Mouse (Mus musculus) megakaryocyte-erythroid progenitor cell, adult 5-6 weeks (primary cell): ENCODE results near the gene Dek. TPM values are rescaled to one million over a fixed set of nuclear protein-coding genes. Genes with fewer than 3 reads are reported as not detected.

Source experiments
- ATAC-seq: replicated peaks from 2 replicates; pipeline ENCODE4 v1.8.0; 2016; ENCODE audit warnings: mild to moderate bottlenecking, inconsistent platforms; ENCODE audit not compliant: severe bottlenecking, poor library complexity, low FRiP score, low TSS enrichment
- total RNA-seq, 2 experiments: library from RNA; stranded (forward) in 1 of 2; stranded (reverse) in 1 of 2; fragments of 200-1000, 215-1000 nt in 1 of 2; fragments of >200 nt in 1 of 2; fragmentation: Nextera tagmentation in 1 of 2; gene quantifications; 2 replicates each; pipeline ENCODE4 v1.2.3; 2014 to 2017

Gene Dek
- total RNA-seq, 2 experiments from 2014 or later, result 281 to 706 TPM

DNA sequence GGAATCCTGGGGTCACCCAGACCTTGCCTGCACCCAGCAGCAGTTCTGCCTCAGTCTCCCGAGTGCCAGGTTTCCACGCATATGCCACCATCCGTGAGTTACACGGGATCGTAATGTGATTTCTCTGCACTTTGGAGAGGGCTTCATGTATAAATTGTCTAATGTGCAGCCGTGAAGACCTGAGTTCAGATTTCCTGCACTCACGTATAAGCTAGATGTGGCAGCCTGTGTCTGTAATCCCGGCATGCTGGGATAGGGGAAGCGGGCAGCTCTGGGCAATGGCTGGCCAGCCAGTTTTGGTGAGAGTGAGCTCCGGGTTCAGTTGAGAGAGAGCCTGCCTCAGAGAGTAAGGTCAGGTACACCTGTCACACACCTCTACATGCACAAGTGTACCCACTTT, 39.5 kb downstream of the Dek start:
- ATAC-seq, result no peak

DNA sequence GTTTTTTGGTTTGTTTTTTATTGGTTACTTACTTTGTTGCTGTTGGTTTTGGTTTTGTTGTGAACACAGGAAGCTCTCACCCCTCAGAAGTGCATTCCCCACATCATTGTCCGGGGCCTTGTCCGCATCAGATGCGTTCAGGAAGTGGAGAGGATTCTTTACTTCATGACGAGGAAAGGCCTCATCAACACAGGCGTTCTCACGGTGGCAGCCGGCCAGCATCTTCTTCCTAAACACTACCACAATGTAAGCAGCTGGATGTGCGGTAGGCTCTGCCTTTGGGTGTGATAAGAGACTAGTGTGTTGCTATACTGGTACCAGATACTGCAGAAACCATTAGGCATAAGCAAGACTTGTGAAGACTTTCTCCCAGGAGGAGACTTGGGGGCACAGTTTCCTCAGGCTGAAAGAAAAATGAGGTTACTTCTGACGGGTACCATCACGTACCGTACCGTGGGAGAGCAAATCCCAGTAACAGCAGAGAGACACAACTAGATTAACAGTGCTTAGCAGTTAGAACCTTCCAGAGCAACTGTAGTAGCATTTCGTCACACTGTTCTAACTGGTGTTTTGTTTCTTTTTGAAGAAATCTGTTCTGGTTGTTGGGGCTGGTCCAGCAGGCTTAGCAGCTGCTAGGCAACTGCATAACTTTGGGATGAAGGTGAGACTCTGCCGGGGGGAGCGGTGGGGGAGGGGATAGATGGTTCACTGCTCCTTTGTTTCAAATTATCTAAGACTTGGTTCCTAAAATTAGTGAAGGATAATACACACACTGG, 41.8 kb downstream of the Dek start:
- ATAC-seq, result peak; percentile 63; the same call in 1 of the 2 replicates

DNA sequence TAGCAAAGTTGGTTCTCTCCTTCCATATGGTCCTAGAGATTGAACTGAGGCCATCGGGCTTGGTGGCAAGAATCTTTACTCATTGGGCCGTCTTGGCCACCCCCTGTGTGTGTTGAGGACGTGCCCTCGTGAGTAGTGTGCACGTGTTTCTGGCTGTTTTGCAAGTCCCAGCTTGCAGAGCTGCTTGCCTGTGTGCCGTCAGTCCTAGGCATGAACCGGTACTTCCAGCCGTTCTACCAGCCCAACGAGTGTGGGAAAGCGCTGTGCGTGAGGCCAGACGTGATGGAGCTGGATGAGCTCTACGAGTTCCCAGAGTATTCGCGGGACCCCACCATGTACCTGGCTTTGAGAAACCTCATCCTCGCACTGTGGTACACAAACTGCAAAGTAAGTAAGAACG, 43.2 kb downstream of the Dek start:
- no peak for ATAC-seq

GRCm38 (mm10) chr13:47056781-47057180, 49.2 kb downstream of the Dek start:
- ATAC-seq, result no peak

GRCm38 (mm10) chr13:47056126-47056525, 49.9 kb downstream of the Dek start:
- peak; percentile 20; the same call in 1 of the 2 replicates for ATAC-seq

DNA sequence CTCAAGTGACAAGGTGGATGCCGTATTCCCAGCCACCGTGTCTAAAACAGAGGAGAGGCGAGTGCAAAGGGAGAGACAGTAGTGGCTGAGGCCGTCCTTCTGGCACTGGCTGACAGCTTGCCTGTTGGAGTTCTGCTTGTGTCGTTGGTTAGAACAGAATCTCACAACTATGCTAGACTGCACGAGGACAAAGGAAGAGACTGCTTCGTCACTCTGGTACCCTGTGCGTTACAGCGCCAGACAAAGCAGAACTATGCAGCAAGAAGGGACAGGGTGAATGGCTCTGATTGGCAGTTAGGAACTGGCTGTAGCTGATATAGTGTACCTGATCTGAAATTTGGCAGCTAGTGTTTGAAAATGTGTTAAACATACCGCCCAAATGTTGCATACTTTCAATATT, 52.0 kb downstream of the Dek start:
- ATAC-seq, result no peak

- no peak for ATAC-seq
Observed at GRCm38 (mm10) chr13:47050009-47050408, 56.0 kb downstream of the Dek start.

GRCm38 (mm10) chr13:47047996-47048395, 58.0 kb downstream of the Dek start:
- ATAC-seq, result no peak

GRCm38 (mm10) chr13:47044617-47044947, 61.4 kb downstream of the Dek start, which contains the start of gene Tpmt:
TSS of gene Tpmt (minus strand) at chr13:47044737.
- no peak for ATAC-seq

GRCm38 (mm10) chr13:47043833-47044616, 62.0 kb downstream of the Dek start:
- ATAC-seq, result peak; percentile 8; the same call in 1 of the 2 replicates

DNA sequence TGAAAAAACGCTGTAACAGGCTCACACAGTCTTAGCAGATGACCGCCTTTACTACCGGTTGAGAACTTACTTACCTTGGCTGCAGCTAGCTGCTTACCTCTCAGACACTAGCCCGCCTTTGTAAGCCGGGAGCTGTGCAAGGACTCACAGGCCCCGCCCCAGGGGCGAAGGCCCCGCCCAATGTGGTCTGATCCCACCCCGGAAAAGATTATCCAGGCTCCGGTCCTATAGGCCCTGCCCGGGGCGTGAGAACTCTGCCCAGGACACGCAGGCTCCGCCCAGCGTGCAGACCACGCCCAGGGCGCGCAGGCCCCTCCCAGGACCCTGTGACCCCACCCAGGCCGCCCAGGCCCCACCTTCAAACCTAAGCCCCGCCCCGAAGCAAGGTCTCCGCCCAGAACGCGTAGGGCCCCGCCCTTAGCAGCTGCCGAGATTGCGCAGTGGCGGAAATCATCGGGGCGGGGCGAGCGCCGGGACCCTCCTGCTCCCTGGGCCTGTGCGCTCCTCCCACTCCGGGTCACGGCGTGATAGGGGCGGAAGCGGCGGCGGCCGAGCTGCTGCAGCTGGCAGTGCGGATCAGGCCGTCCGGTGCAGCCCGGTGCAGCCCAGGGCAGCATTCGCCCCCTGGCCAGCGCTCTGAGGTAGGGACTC, 62.8 kb downstream of the Dek start, which contains the start of gene Kdm1b:
Gene Kdm1b (plus strand): TSS at position 470 of the 651 bp plus-strand sequence.
- ATAC-seq, result peak; percentile 94

DNA sequence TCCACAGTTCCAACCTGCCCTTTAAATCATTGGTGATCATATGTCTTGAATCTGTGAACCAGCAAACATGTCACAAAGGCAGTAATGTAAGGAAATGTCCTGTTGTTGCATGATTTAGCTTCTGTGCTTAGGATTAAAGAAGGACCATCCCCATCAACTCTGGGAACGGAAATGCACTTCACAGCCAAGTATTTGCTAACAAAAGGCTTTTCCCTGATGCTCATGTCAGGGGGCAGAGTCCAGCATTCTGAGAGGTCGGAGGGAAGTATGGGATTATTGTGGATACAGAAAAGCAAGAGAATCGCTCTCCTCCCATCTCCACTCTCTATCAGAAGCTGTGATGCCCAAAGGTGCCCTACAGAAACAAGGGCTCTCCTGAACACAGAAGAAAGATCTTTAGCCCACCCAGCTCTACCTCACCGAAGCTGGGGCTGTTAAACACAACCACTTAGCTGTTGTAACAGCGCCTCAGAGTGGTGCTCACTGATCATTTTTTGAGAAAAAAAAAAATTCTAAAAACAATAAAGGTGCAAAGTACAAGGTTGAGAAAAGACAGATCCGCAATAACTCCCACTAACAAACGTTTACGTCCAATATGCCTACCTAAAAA, 63.9 kb downstream of the Dek start:
- no peak for ATAC-seq

- ATAC-seq, result no peak
Observed at GRCm38 (mm10) chr13:47040061-47040460, 65.9 kb downstream of the Dek start.

GRCm38 (mm10) chr13:47037946-47038345, 68.1 kb downstream of the Dek start:
- ATAC-seq, result no peak

Other genes starting within 250 kb of the Dek start
- 15.0 and 21.6 TPM in 2 replicates for gene Kif13a, start 176.3 kb downstream of the Dek start, total RNA-seq (2014; fragmentation: Nextera tagmentation)
- 24.7 and 35.3 TPM in 2 replicates for gene Kif13a, start 176.3 kb downstream of the Dek start, total RNA-seq (2017)
- 0.90 and 2.1 TPM in 2 replicates for gene Nhlrc1, start 91.4 kb downstream of the Dek start, total RNA-seq (2014; fragmentation: Nextera tagmentation)
- 0.75 and 0.80 TPM in 2 replicates for gene Nhlrc1, start 91.4 kb downstream of the Dek start, total RNA-seq (2017)
- gene Kdm1b, start 62.7 kb downstream of the Dek start, total RNA-seq (2014; fragmentation: Nextera tagmentation), result 7.4 and 17.9 TPM in 2 replicates
- 8.1 and 16.4 TPM in 2 replicates for gene Kdm1b, start 62.7 kb downstream of the Dek start, total RNA-seq (2017)
- gene Tpmt, start 61.5 kb downstream of the Dek start, total RNA-seq (2014; fragmentation: Nextera tagmentation), result 13.5 and 21.9 TPM in 2 replicates
- 2.3 and 4.4 TPM in 2 replicates for gene Tpmt, start 61.5 kb downstream of the Dek start, total RNA-seq (2017)
- gene Rnf144b, start 16.5 kb upstream of the Dek start, total RNA-seq (2014; fragmentation: Nextera tagmentation), result 0.46 and 0.54 TPM in 2 replicates
- 0.89 and 1.3 TPM in 2 replicates for gene Rnf144b, start 16.5 kb upstream of the Dek start, total RNA-seq (2017)